Mouse (Mus musculus) E14TG2a.4 (cell line): ENCODE data around the gene Hist2h4.

ENCODE experiments used
- CTCF ChIP-seq: conservative IDR thresholded peaks from 2 replicates; pipeline ENCODE4 v1.5.1; 2014; ENCODE audit warnings: low read length
- NANOG ChIP-seq: IDR thresholded peaks from 2 replicates; pipeline ENCODE4 v1.6.1; 2014; ENCODE audit warnings: borderline replicate concordance, low read length, mixed read lengths

DNA sequence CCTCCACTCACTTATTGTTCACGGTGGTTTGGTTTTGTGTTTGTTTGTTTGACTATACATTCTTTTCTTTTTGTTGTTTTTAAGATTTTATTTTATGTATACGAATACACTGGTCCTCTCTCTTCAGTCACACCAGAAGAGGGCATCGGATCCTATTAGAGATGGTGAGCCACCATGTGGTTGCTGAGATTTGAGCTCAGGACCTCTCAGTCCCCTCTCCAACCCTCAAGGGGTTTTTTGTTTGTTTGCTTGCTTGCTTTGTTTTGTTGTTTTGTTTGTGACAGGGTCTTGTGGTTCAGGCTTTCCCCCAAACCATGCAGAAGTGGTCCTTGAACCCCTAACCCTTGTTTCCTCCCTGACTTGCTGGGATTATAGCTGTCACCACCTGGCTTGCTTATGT, 1.5 kb downstream of the Hist2h4 start:
- TF ChIP-seq CTCF, result no peak
- TF ChIP-seq NANOG, result no peak
